Mouse (Mus musculus): ENCODE measurements around the gene Arg2.

DNA sequence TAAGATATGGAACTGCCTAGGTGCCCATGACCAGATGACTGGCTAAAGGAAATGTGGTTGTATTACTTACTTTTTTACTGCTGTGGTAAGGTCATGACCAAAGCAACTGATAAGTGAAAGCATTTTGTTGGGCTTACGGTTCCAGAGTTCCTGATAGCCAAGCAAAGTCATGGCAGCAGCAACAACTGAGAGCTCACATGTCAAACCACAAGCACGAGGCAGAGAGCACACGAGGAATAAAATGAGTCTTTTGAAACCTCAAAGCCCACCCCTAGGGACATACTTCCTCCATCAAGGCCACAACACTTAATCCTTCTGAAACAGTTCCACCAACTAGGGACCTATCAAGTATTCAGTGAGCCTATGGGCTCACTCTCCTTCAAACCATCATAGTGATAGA lies 71.3 kb downstream of the Arg2 start:
- TF ChIP-seq CTCF (IDR thresholded peaks at IDR 0.05) (no peak), EP300 (IDR thresholded peaks at IDR 0.05) (no peak)

All from lung, postnatal 0 days (tissue).